ENCODE assay signal across 28 mouse cellular contexts in the genomic region with DNA sequence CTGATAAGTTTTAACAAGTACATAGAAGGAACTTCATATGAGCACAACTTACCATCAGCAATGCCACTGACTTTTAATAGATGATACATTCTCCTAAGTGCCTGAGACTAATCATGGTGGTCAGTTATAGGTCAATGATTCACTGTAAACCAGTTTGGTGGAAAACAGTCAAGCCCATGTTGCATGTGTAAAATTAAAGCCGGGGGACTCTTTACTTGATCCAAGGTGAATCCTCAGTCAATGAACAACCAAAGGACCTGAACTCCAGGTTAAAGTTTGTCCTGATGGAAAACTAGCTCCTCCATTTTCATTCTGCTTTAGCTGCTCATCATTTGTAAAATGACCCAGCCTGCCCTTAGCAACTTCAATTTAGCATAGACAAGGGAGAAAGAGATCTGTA. TPM values are rescaled to one million over a fixed set of nuclear protein-coding genes. Genes with fewer than 3 reads are reported as not detected.
"Had no signal": no experiment of that assay in that cellular context is flagged by ENCODE, and none has a peak within 500 bp of the region (broad histone marks: within the 10 kb centered on the region; RNA-seq: fewer than 3 reads in every experiment).

No protein-coding gene starts in this region.

- H3K4me2 ChIP-seq: intestine, embryonic 15.5 days; limb, embryonic 13.5 days; liver, embryonic 12.5 days; liver, embryonic 15.5 days; lung, embryonic 15.5 days; midbrain, embryonic 13.5 days; neural tube, embryonic 13.5 days; stomach, embryonic 15.5 days had no signal

- H3K4me1 ChIP-seq: intestine, embryonic 15.5 days; limb, embryonic 10.5 days; limb, embryonic 13.5 days; liver, embryonic 12.5 days; liver, embryonic 15.5 days; lung, embryonic 15.5 days; megakaryocyte, embryonic 14.5 days; midbrain, embryonic 10.5 days; midbrain, embryonic 13.5 days; neural tube, embryonic 13.5 days; stomach, embryonic 15.5 days had no signal

- H3K27me3 ChIP-seq: intestine, embryonic 15.5 days; limb, embryonic 13.5 days; liver, embryonic 12.5 days; liver, embryonic 15.5 days; lung, embryonic 15.5 days; megakaryocyte, embryonic 14.5 days; midbrain, embryonic 13.5 days; neural tube, embryonic 13.5 days; stomach, embryonic 15.5 days had no signal

- ATAC-seq: intestine, embryonic 15.5 days; liver, embryonic 12.5 days; midbrain, embryonic 13.5 days; midbrain, embryonic 16.5 days had no signal

- H3K27ac ChIP-seq: intestine, embryonic 15.5 days; limb, embryonic 10.5 days; limb, embryonic 13.5 days; liver, embryonic 12.5 days; liver, embryonic 15.5 days; lung, embryonic 15.5 days; midbrain, embryonic 10.5 days; midbrain, embryonic 13.5 days; neural tube, embryonic 13.5 days; stomach, embryonic 15.5 days had no signal

- H3K9ac ChIP-seq: intestine, embryonic 15.5 days; limb, embryonic 13.5 days; liver, embryonic 12.5 days; liver, embryonic 15.5 days; lung, embryonic 15.5 days; midbrain, embryonic 13.5 days; neural tube, embryonic 13.5 days; stomach, embryonic 15.5 days had no signal

- DNase-seq: liver; lung, adult 18-20 months; lung, postnatal 10 days; lung, postnatal 36 days; retina, postnatal 1 day; right cerebral cortex, postnatal 25 days; spleen, adult 18-20 months; thymus, adult 18-20 months; thymus, postnatal 36 days had no signal

- H3K9me3 ChIP-seq: intestine, embryonic 15.5 days; limb, embryonic 10.5 days; limb, embryonic 13.5 days; liver, embryonic 12.5 days; liver, embryonic 15.5 days; lung, embryonic 15.5 days; megakaryocyte, embryonic 14.5 days; midbrain, embryonic 10.5 days; midbrain, embryonic 13.5 days; neural tube, embryonic 13.5 days; stomach, embryonic 15.5 days had no signal

- H3K36me3 ChIP-seq: intestine, embryonic 15.5 days; limb, embryonic 10.5 days; limb, embryonic 13.5 days; liver, embryonic 12.5 days; liver, embryonic 15.5 days; lung, embryonic 15.5 days; midbrain, embryonic 10.5 days; midbrain, embryonic 13.5 days; neural tube, embryonic 13.5 days; stomach, embryonic 15.5 days had no signal

- H3K4me3 ChIP-seq: intestine, embryonic 15.5 days; limb, embryonic 10.5 days; limb, embryonic 13.5 days; liver, embryonic 12.5 days; liver, embryonic 15.5 days; lung, embryonic 15.5 days; megakaryocyte, embryonic 14.5 days; midbrain, embryonic 10.5 days; midbrain, embryonic 13.5 days; myocyte; neural tube, embryonic 13.5 days; stomach, embryonic 15.5 days had no signal

RNA-seq across cellular contexts. Expression of gene Gm21973, which starts 7.4 kb away (rescaled TPM):
- total RNA-seq: layer of hippocampus, adult 8-10 months; layer of hippocampus, postnatal 10 days; left cerebral cortex, postnatal 25 days; monocyte, adult 5-6 weeks; neutrophil, adult 5-6 weeks had no signal
- polyA plus RNA-seq: intestine, embryonic 15.5 days; limb, embryonic 10.5 days; limb, embryonic 13.5 days; liver, embryonic 12.5 days; liver, embryonic 15.5 days; lung, embryonic 15.5 days; midbrain, embryonic 10.5 days; midbrain, embryonic 13.5 days; midbrain, embryonic 16.5 days; myocyte; neural tube, embryonic 13.5 days; urinary bladder, adult 2 months had no signal

RNA-seq across cellular contexts. Expression of gene Agxt2, which starts 25.8 kb away (rescaled TPM):
- total RNA-seq: layer of hippocampus, adult 8-10 months; layer of hippocampus, postnatal 10 days; left cerebral cortex, postnatal 25 days; monocyte, adult 5-6 weeks; neutrophil, adult 5-6 weeks had no signal
- polyA plus RNA-seq: limb, embryonic 10.5 days; limb, embryonic 13.5 days; lung, embryonic 15.5 days; midbrain, embryonic 10.5 days; midbrain, embryonic 13.5 days; midbrain, embryonic 16.5 days; myocyte; neural tube, embryonic 13.5 days; urinary bladder, adult 2 months had no signal
